Mouse (Mus musculus) splenic B cell, adult 2 months (primary cell): Measurements from ENCODE around the gene Kiz.
A peak's percentile ranks its signal among the peaks of the same experiment; 100 is the strongest.

Experiments
- DNase-seq: peaks from one replicate; pipeline ENCODE4 v3.0.0-alpha.2; 2011; ENCODE audit warnings: low read depth, low spot score
- H3K27me3 ChIP-seq: 2 replicates; pipeline ENCODE4 v1.6.1; 2012; ENCODE audit warnings: mild to moderate bottlenecking, low read length, moderate library complexity, mixed read lengths; ENCODE audit not compliant: control insufficient read depth, poor library complexity, insufficient read depth, severe bottlenecking
- H3K36me3 ChIP-seq: 2 replicates; pipeline ENCODE4 v1.6.1; 2012; ENCODE audit warnings: mild to moderate bottlenecking, low read length, moderate library complexity, mixed read lengths; ENCODE audit not compliant: control insufficient read depth, poor library complexity, insufficient read depth, severe bottlenecking

Gene Kiz

GRCm38 (mm10) chr2:146837653-146838052 lies 18.0 kb upstream of the Kiz start:
- H3K36me3 ChIP-seq = no peaks in the 10 kb centered on the region
- DNase-seq = no peak

GRCm38 (mm10) chr2:146838596-146839302 lies 16.9 kb upstream of the Kiz start:
- no peaks in the 10 kb centered on the region for H3K36me3 ChIP-seq
- no peak for DNase-seq
- no peaks in the 10 kb centered on the region; the same call in none of the 2 replicates for H3K27me3 ChIP-seq

More at GRCm38 (mm10) chr2:146837653-146838052, 18.0 kb upstream of the Kiz start:
- no peaks in the 10 kb centered on the region; the same call in none of the 2 replicates for H3K27me3 ChIP-seq

DNA sequence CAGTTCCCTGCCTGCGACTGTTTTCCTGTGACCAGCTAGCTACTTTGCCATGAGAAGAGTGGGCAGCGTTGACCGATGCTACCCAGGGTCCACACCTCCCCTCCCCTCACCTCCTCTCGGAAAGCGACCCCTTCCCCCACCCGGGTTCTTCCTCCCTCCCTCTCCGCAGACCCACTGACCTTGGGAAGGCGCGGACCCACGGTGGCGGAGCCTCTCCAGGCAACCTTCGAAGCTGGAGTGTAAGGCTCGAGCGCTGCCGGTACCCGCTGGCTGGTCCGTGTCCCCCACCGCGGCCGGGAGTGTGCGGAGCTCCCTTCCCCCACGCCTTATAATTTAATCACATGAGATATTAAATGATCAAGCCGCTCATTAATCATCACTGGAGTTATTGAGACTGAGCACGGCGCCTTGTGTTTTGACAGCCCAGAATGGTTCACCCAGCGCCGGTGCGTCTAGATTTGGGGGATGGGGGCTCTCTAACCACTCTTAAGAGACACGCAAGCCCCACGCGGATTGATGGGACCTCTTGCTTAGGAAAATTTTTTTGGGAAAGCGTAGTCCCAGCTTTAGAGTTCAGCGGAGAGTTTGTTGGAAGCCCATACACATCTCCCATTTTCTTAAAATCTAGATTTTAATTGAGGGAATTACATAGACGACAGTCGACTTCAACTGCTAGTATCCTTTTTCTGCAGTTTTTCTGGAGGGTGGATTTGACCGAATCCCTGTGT lies 16.2 kb upstream of the Kiz start:
- H3K27me3 ChIP-seq = no peaks in the 10 kb centered on the region; the same call in none of the 2 replicates
- DNase-seq = no peak
- H3K36me3 ChIP-seq = no peaks in the 10 kb centered on the region

DNA sequence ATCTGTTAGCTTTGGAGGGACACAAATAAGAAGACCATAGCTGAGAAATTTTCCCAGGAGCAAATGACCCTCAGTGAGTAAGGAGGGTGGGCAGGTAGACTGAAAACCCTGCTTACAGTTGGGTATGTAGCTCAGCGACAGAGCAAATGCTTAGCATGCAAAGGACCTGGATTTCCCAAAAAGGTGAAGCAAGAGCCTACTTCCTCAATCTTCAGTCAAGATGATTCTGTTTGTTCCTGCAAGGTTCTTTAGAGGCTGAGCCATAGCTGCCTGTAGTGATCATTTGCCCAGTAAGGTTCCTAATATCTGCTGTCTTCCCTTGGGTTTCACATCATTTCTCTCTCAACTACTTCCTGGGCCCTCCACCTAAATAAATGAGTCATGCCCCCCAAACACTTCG lies 7.8 kb upstream of the Kiz start:
- Histone ChIP-seq H3K36me3 (no peaks in the 10 kb centered on the region), H3K27me3 (no peaks in the 10 kb centered on the region)
- DNase-seq = no peak

DNA sequence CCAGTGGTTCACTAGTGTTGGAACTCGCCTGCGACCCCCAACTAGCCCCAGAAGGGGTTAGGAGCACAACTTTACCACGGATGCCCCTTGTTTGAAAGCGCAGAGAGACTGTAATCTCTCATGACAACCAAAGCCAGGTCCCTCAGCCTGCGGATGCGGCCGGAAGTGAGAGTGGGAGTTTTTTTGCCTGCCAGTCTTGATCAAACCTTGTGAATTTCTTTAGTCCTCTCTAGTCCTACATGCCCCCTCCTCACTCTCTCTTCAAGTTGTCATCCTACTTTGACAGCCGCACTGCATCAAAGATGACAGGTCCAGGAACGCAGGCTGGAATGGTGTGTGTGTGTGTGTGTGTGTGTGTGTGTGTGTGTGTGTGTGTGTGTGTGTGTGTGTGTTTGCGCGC lies 456 bp downstream of the Kiz start:
- H3K27me3 ChIP-seq = no peaks in the 10 kb centered on the region
- no peaks in the 10 kb centered on the region for H3K36me3 ChIP-seq
- DNase-seq = peak; percentile 54

GRCm38 (mm10) chr2:146856853-146857252 lies 1.2 kb downstream of the Kiz start:
- H3K27me3 ChIP-seq = no peaks in the 10 kb centered on the region
- no peak for DNase-seq

DNA sequence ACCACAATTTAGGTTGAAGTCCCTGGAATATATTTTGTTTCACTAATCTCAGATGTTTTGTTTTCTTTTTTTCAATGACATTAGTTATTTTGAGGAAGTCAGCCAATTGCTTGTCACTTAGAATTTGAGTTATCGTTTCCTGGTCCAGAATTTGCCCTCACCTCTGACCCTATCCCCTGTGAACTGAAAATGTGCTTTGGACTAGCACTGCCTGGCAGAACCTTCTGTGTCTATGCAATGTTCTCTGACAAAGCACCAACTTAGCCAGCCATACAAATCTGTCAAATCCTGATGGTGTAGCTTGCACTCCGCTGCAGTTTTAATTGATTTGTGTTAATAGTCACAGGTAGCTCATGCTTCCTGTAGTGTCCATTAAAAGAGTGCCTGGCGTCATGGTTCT lies 10.1 kb downstream of the Kiz start:
- Histone ChIP-seq H3K36me3 (no peaks in the 10 kb centered on the region), H3K27me3 (no peaks in the 10 kb centered on the region)
- DNase-seq = no peak

More at GRCm38 (mm10) chr2:146856853-146857252, 1.2 kb downstream of the Kiz start:
- no peaks in the 10 kb centered on the region for H3K36me3 ChIP-seq

DNA sequence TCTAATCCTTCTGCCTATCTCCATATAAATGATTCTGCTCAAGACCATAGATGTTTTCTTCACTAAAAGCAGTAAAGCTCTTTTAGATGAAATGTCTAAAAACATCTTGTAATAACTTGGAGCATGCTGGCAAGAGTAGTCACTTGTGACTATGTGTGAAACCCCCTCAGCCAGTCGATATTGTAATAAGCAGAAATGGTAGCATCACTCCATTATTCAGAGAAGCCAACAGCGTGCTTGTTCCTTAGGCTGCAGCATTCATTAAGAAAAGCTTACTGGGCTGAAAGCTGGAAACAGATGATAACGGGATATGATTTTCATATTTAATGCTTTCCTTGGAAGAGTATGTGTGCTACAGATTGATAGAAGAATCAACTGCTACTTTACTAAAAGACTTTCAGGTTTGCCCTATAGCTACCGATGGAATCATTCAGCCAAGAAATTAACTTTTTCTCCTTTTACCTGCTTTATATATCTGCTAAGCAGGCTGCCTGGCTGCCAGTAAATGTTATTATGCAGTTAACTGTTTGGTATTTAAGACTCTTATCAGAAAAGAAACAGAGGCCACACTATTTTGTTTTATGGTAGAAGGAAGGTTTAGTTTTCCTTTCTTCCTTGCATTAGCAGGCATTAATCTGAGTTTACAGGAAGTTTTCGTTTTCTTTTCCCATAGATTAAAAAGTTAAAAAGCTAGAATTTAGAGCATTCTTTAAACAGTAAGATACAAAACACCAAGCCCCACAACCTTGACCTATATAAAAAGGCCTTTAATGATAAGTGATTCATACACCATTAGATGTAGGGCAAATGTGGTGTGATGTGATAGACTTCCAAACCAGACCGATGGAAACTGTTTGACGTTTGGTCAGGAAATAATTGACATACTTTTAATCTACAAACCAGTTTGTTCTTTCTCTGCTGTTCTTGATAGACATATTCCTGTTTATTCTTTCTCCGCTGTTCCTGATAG lies 15.9 kb downstream of the Kiz start:
- H3K27me3 ChIP-seq = no peaks in the 10 kb centered on the region
- DNase-seq = no peak
- H3K36me3 ChIP-seq = no peaks in the 10 kb centered on the region

DNA sequence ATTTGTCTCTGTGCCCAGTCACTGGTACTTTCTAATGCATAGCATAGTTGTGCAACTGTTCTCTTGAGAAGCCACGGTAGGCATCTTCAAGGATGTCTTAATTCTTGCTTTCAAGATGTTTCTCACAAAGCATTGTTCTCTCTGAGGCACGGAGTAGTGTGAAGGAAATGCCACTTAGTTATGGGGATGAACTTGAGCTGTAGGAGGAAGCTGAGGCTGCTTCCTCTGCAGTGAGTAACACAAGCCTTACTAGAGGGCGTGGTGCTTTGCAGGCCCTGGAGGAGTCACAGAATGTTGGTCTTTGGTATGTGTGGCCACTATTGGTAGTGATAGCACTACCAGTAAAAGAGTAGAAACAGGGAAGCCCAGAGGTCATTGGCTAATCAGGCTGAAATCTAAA lies 17.0 kb downstream of the Kiz start:
- no peaks in the 10 kb centered on the region for H3K36me3 ChIP-seq
- no peaks in the 10 kb centered on the region for H3K27me3 ChIP-seq
- no peak for DNase-seq

- Histone ChIP-seq H3K36me3 (no peaks in the 10 kb centered on the region), H3K27me3 (no peaks in the 10 kb centered on the region)
- no peak for DNase-seq
Observed at GRCm38 (mm10) chr2:146873881-146874441, 18.3 kb downstream of the Kiz start.

DNA sequence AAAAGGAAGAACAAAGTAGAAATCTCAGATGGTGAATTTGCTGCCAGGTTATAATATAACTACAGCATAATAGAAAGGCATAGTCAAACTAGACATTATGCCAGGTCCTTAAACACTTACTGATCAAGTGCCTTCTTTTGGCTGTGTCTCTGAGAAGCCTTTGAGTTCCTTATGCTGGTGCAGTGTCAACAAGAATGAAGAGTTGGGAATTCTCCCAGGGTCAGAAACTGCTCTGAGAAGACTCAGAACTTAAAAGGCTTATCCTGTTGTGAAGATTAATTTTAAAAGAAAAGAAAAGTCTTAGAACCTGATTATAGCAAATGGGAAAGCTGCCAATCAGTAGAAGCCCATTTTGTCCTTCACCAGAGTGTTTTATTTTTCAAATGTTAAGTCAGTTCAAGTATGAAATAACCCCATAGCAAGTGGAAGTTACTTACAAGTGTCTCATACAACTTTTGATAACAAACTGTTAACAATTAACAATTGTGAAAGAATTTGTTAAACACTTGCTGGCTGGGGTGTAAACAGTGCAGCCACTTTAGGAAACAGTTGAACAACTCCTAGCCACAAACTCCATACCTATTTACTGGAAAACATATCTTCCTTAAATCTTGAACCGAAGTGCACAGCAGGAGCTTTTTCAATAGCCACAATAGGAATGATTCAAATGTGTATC lies 21.9 kb downstream of the Kiz start:
- DNase-seq = no peak
- Histone ChIP-seq H3K27me3 (no peaks in the 10 kb centered on the region), H3K36me3 (no peaks in the 10 kb centered on the region)

DNA sequence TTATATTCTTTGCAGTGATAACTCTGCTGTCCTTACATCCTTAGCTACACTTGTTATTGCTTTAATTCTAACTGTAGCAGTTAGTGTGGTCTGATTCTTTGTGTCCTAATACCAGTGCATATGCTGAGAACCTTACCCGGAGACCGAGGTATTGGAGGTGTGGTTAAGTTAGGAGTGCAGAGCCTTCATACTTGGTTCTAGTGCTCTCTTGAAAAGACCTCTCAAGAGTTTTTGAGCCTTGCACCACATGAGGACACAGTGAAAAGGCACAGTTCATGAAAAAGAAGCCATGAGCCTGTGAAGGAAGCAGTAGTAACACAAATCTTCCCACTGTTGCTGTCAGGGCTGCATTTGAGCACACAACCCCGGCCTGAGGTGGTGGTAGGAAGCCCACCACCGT lies 26.0 kb downstream of the Kiz start:
- no peak for DNase-seq
- Histone ChIP-seq H3K36me3 (no peaks in the 10 kb centered on the region), H3K27me3 (no peaks in the 10 kb centered on the region)

- H3K36me3 ChIP-seq = no peaks in the 10 kb centered on the region
- DNase-seq = no peak
Observed at GRCm38 (mm10) chr2:146884291-146884855, 28.7 kb downstream of the Kiz start.

More at GRCm38 (mm10) chr2:146884291-146884855, 28.7 kb downstream of the Kiz start:
- H3K27me3 ChIP-seq = no peaks in the 10 kb centered on the region
